Mouse (Mus musculus): ENCODE measurements around the gene Tigd4. TPM values are rescaled to one million over a fixed set of nuclear protein-coding genes. Genes with fewer than 3 reads are reported as not detected.

Gene Tigd4
- polyA plus RNA-seq, 2 experiments: not detected

GRCm38 (mm10) chr3:84603212-84603611 lies 9.8 kb downstream of the Tigd4 start:
- TF ChIP-seq EP300 (IDR thresholded peaks at IDR 0.05; ENCODE audit: low read depth): no peak
- no peak for TF ChIP-seq CTCF (IDR thresholded peaks at IDR 0.05; ENCODE audit: low read depth)
- WGBS (ENCODE audit: insufficient replicate concordance): 17% methylated on average over 6 of the region's 9 CpGs
- peak; percentile 69 for ATAC-seq (ENCODE audit: insufficient read depth)
- no peak for DNase-seq (ENCODE audit: low read depth in 3 of 3, low spot score in 3 of 3)
- Histone ChIP-seq H3K9ac (replicated peaks) (no peak overlapping the region), H3K9me3 (ENCODE audit: control insufficient read depth, low read length) (no peaks in the 10 kb centered on the region), H3K4me3 (ENCODE audit: insufficient read depth in 1 of 2, low read depth in 2 of 2, low read length in 2 of 2) (no peak overlapping the region), H3K36me3 (replicated peaks; ENCODE audit: control insufficient read depth, insufficient read depth, low read depth) (no peaks in the 10 kb centered on the region), H3K27ac (no peak overlapping the region), H3K27me3 (ENCODE audit: control insufficient read depth, insufficient read depth, low read length) (no peaks in the 10 kb centered on the region), H3K4me2 (ENCODE audit: low read depth) (peak overlapping the region; percentile 28; the same call in 1 of the 2 replicates), H3K4me1 (replicated peaks; ENCODE audit: control insufficient read depth in 2 of 2, insufficient read depth in 2 of 2, low read length in 1 of 2) (no peaks in the 10 kb centered on the region; a peak in 2 of 4 replicates)

GRCm38 (mm10) chr3:84610183-84610710 lies 16.9 kb downstream of the Tigd4 start:
- DNase-seq (ENCODE audit: low read depth in 3 of 3, low spot score in 3 of 3) (no peak), ATAC-seq (ENCODE audit: insufficient read depth) (no peak)
- no peaks in the 10 kb centered on the region for H3K9me3 ChIP-seq (ENCODE audit: control insufficient read depth, low read length)
- H3K27ac ChIP-seq: no peak overlapping the region
- H3K4me2 ChIP-seq (ENCODE audit: low read depth): no peak overlapping the region
- H3K4me1 ChIP-seq (replicated peaks; ENCODE audit: control insufficient read depth in 2 of 2, insufficient read depth in 2 of 2, low read length in 1 of 2): 0 out of 4 replicates have a peak, but pooled peaks cover 0 to under 1% of the 10 kb centered on the region in 2 experiments
- WGBS (ENCODE audit: insufficient replicate concordance): 64% methylated on average over 9 of the region's 9 CpGs
- H3K9ac ChIP-seq (replicated peaks): no peak overlapping the region
- TF ChIP-seq CTCF (IDR thresholded peaks at IDR 0.05; ENCODE audit: low read depth): no peak
- TF ChIP-seq EP300 (IDR thresholded peaks at IDR 0.05; ENCODE audit: low read depth): no peak
- H3K36me3 ChIP-seq (replicated peaks; ENCODE audit: control insufficient read depth, insufficient read depth, low read depth): no peaks in the 10 kb centered on the region
- no peaks in the 10 kb centered on the region for H3K27me3 ChIP-seq (ENCODE audit: control insufficient read depth, insufficient read depth, low read length)
- H3K4me3 ChIP-seq (ENCODE audit: insufficient read depth in 1 of 2, low read depth in 2 of 2, low read length in 2 of 2): no peak overlapping the region

GRCm38 (mm10) chr3:84615050-84615855 lies 21.9 kb downstream of the Tigd4 start:
- WGBS (ENCODE audit: insufficient replicate concordance): 13% methylated on average over 5 of the region's 5 CpGs
- Histone ChIP-seq H3K36me3 (replicated peaks; ENCODE audit: control insufficient read depth, insufficient read depth, low read depth) (no peaks in the 10 kb centered on the region), H3K4me2 (ENCODE audit: low read depth) (no peak overlapping the region), H3K27me3 (ENCODE audit: control insufficient read depth, insufficient read depth, low read length) (no peaks in the 10 kb centered on the region), H3K4me1 (replicated peaks; ENCODE audit: control insufficient read depth in 2 of 2, insufficient read depth in 2 of 2, low read length in 1 of 2) (0 out of 4 replicates have a peak, but pooled peaks cover 0 to 2% of the 10 kb centered on the region in 2 experiments), H3K9ac (replicated peaks) (no peak overlapping the region), H3K27ac (no peak overlapping the region), H3K9me3 (ENCODE audit: control insufficient read depth, low read length) (no peaks in the 10 kb centered on the region), H3K4me3 (ENCODE audit: insufficient read depth in 1 of 2, low read depth in 2 of 2, low read length in 2 of 2) (no peak overlapping the region)
- DNase-seq (ENCODE audit: low read depth in 3 of 3, low spot score in 3 of 3): peak in 2 of 3 experiments; percentile 11 to 16
- no peak for ATAC-seq (ENCODE audit: insufficient read depth)
- TF ChIP-seq EP300 (IDR thresholded peaks at IDR 0.05; ENCODE audit: low read depth) (no peak), CTCF (IDR thresholded peaks at IDR 0.05; ENCODE audit: low read depth) (peak; percentile 54)

- TF ChIP-seq CTCF (IDR thresholded peaks at IDR 0.05; ENCODE audit: low read depth) (no peak), EP300 (IDR thresholded peaks at IDR 0.05; ENCODE audit: low read depth) (no peak)
- Histone ChIP-seq H3K9ac (replicated peaks) (no peak overlapping the region), H3K36me3 (replicated peaks; ENCODE audit: control insufficient read depth, insufficient read depth, low read depth) (no peaks in the 10 kb centered on the region), H3K27ac (no peak overlapping the region), H3K4me1 (replicated peaks; ENCODE audit: control insufficient read depth in 2 of 2, insufficient read depth in 2 of 2, low read length in 1 of 2) (0 out of 4 replicates have a peak, but pooled peaks cover 0 to 2% of the 10 kb centered on the region in 2 experiments), H3K4me3 (ENCODE audit: insufficient read depth in 1 of 2, low read depth in 2 of 2, low read length in 2 of 2) (no peak overlapping the region), H3K4me2 (ENCODE audit: low read depth) (no peak overlapping the region), H3K27me3 (ENCODE audit: control insufficient read depth, insufficient read depth, low read length) (no peaks in the 10 kb centered on the region), H3K9me3 (ENCODE audit: control insufficient read depth, low read length) (no peaks in the 10 kb centered on the region)
- WGBS (ENCODE audit: insufficient replicate concordance): 45% methylated on average over 7 of the region's 7 CpGs
- no peak for ATAC-seq (ENCODE audit: insufficient read depth)
- no peak for DNase-seq (ENCODE audit: low read depth in 3 of 3, low spot score in 3 of 3)
Measured at GRCm38 (mm10) chr3:84615856-84616225, 22.5 kb downstream of the Tigd4 start.

- 0 out of 4 replicates have a peak, but pooled peaks cover 0 to 2% of the 10 kb centered on the region in 2 experiments for H3K4me1 ChIP-seq (replicated peaks; ENCODE audit: control insufficient read depth in 2 of 2, insufficient read depth in 2 of 2, low read length in 1 of 2)
- H3K9me3 ChIP-seq (ENCODE audit: control insufficient read depth, low read length): no peaks in the 10 kb centered on the region
- no peak overlapping the region for H3K4me3 ChIP-seq (ENCODE audit: insufficient read depth in 1 of 2, low read depth in 2 of 2, low read length in 2 of 2)
- no peak overlapping the region for H3K4me2 ChIP-seq (ENCODE audit: low read depth)
- no peaks in the 10 kb centered on the region for H3K36me3 ChIP-seq (replicated peaks; ENCODE audit: control insufficient read depth, insufficient read depth, low read depth)
- ATAC-seq (ENCODE audit: insufficient read depth) (no peak), DNase-seq (ENCODE audit: low read depth in 3 of 3, low spot score in 3 of 3) (no peak)
- no peak for TF ChIP-seq CTCF (IDR thresholded peaks at IDR 0.05; ENCODE audit: low read depth)
- no peak for TF ChIP-seq EP300 (IDR thresholded peaks at IDR 0.05; ENCODE audit: low read depth)
- H3K27ac ChIP-seq: no peak overlapping the region
- no peak overlapping the region for H3K9ac ChIP-seq (replicated peaks)
- WGBS (ENCODE audit: insufficient replicate concordance): 59% methylated on average over 2 of the region's 2 CpGs
- no peaks in the 10 kb centered on the region for H3K27me3 ChIP-seq (ENCODE audit: control insufficient read depth, insufficient read depth, low read length)
Measured at GRCm38 (mm10) chr3:84618627-84619026, 25.3 kb downstream of the Tigd4 start.
